Mouse (Mus musculus) hematopoietic stem cell, adult 5-6 weeks (primary cell): ENCODE data around the gene Chd3. TPM values are rescaled to one million over a fixed set of nuclear protein-coding genes. Genes with fewer than 3 reads are reported as not detected.
A peak's percentile ranks its signal among the peaks of the same experiment; 100 is the strongest.
"Not testable (repeated sequence)": the region's sequence is repeated elsewhere in the genome, so short reads cannot be mapped to it uniquely, and the experiment has no call there.

Source experiments
- ATAC-seq, 2 experiments: fragments of 125-278 bp in 1 of 2; replicated peaks in 1 of 2; 2 replicates each; pipeline ENCODE4 v1.8.0; 2016 to 2017; ENCODE audit warnings: inconsistent platforms in 2 of 2, mild to moderate bottlenecking in 2 of 2, moderate number of reproducible peaks in 2 of 2, low read depth in 1 of 2, moderate TSS enrichment in 1 of 2; ENCODE audit not compliant: low FRiP score in 2 of 2, poor library complexity in 2 of 2, severe bottlenecking in 2 of 2, insufficient read depth in 1 of 2, low TSS enrichment in 1 of 2
- total RNA-seq: library from RNA; stranded (forward); fragments of 172-1452, 232-1000 nt; gene quantifications from 2 replicates; pipeline ENCODE4 v1.2.3, GENCODE M21; 2017

Chd3 gene
- total RNA-seq, 1 experiment from 2014 or later = 128 TPM

GRCm38 (mm10) chr11:69396772-69397171 is 27.6 kb upstream of the Chd3 start:
- peak in 1 of 2 experiments; percentile 4; a peak in 1 of 4 replicates for ATAC-seq

- ATAC-seq = peak; percentile 80 to 87
Observed at GRCm38 (mm10) chr11:69395634-69396373, 26.6 kb upstream of the Chd3 start.

GRCm38 (mm10) chr11:69395235-69395633 is 26.0 kb upstream of the Chd3 start, which contains the start of the genes Naa38 and Cyb5d1:
Gene Naa38, plus strand, starts transcription at chr11:69395487.
Gene Cyb5d1, minus strand, starts transcription at chr11:69395631.
- ATAC-seq = peak; percentile 63 to 66

- not testable (repeated sequence) for ATAC-seq
Observed at GRCm38 (mm10) chr11:69394591-69395167, 25.5 kb upstream of the Chd3 start.

GRCm38 (mm10) chr11:69390400-69391034 is 21.3 kb upstream of the Chd3 start:
- no peak; a peak in 1 of 4 replicates for ATAC-seq

GRCm38 (mm10) chr11:69389531-69390399 is 20.6 kb upstream of the Chd3 start:
- no peak for ATAC-seq

- no peak for ATAC-seq
Observed at GRCm38 (mm10) chr11:69388680-69389079, 19.5 kb upstream of the Chd3 start.

- no peak for ATAC-seq
Observed at GRCm38 (mm10) chr11:69386758-69387157, 17.6 kb upstream of the Chd3 start.

- no peak for ATAC-seq
Observed at GRCm38 (mm10) chr11:69384979-69385378, 15.8 kb upstream of the Chd3 start.

- no peak for ATAC-seq
Observed at GRCm38 (mm10) chr11:69382478-69383105, 13.4 kb upstream of the Chd3 start.

GRCm38 (mm10) chr11:69381356-69381755 is 12.2 kb upstream of the Chd3 start:
- no peak for ATAC-seq

- ATAC-seq = 0 out of 4 replicates have a peak, but pooled peaks of 1 of the 2 experiments have one; percentile 32
Observed at GRCm38 (mm10) chr11:69379600-69379999, 10.4 kb upstream of the Chd3 start.

- no peak for ATAC-seq
Observed at GRCm38 (mm10) chr11:69377766-69378165, 8.6 kb upstream of the Chd3 start.

GRCm38 (mm10) chr11:69375646-69376045 is 6.4 kb upstream of the Chd3 start:
- 0 out of 4 replicates have a peak, but pooled peaks of 1 of the 2 experiments have one; percentile 30 for ATAC-seq

GRCm38 (mm10) chr11:69373223-69373965 is 4.2 kb upstream of the Chd3 start:
- ATAC-seq = no peak

GRCm38 (mm10) chr11:69372780-69373170 is 3.6 kb upstream of the Chd3 start:
- ATAC-seq = no peak
